Comparison of ENCODE assay signal across 8 mouse cellular contexts in the genomic region with DNA sequence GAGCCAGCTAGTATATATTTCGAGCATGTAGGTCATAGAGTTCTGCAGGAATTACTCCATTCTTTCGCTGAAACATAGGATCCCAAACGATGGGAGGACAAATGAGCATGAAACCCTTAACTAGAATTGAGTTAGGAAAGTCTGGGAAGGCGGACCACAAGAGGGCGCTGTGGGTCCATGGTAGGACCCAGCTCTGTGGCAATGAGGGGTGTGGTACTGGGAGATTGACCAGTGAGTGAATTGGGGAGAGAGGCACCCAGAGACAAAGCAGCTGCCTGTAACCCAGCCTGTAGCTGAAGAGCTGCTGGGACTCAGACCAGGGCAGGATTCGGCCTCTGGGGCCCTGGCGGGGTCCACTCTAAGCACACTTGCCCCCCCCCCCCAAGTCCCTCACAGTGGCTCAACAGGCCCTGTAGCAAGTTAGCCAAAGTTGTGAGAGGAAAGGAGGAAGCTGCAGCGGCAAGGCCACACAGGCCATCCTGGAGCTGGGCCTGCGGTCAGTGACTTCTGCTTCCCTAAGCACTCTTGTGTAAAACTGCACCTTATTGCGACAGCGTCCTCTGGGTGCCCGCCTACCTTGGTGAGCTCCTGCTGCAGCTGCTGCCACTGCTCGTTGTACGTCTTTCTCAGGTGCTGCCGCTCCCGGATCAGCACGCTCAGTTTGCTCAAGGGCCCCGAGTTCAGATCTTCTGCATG. TPM values are rescaled to one million over a fixed set of nuclear protein-coding genes. Genes with fewer than 3 reads are reported as not detected.
A peak's percentile ranks its signal among the peaks of the same experiment; 100 is the strongest.
DNase-seq lines count a peak whose midpoint lies in the region; ATAC-seq and TF ChIP-seq lines count a peak whose summit lies in the region.

No protein-coding gene starts in this region.

- DNase-seq in CD4-positive helper T cell, adult 2 months (ENCODE audit: low read depth, low spot score) = peak; percentile 80
- DNase-seq in brain, adult 2 months (ENCODE audit: low read depth, low spot score) = peak; percentile 92
- DNase-seq in liver, embryonic 14.5 days (ENCODE audit: low read depth in 3 of 3, low spot score in 3 of 3) = peak; percentile 62 to 67 (median 63)
- DNase-seq in neural tube, embryonic 11.5 days (ENCODE audit: low spot score) = peak; percentile 89

- peaks cover 15% of the 10 kb centered on the region for H3K4me1 ChIP-seq in erythroblast, embryonic 14.5 days (ENCODE audit: control insufficient read depth)
- H3K4me1 ChIP-seq in heart, embryonic 12.5 days (replicated peaks) = peaks cover 40% of the 10 kb centered on the region
- H3K4me1 ChIP-seq in kidney, embryonic 16.5 days (ENCODE audit: insufficient read depth, low read length) = peaks cover 24% of the 10 kb centered on the region
- no peaks in the 10 kb centered on the region for H3K4me1 ChIP-seq in liver, embryonic 14.5 days (replicated peaks; ENCODE audit: control insufficient read depth in 2 of 2, insufficient read depth in 2 of 2, low read length in 1 of 2)
- peaks cover 9% of the 10 kb centered on the region for H3K4me1 ChIP-seq in neural tube, embryonic 11.5 days (ENCODE audit: control insufficient read depth, insufficient read depth, low read length)
- peaks cover 19% of the 10 kb centered on the region for H3K4me1 ChIP-seq in stomach, embryonic 16.5 days (ENCODE audit: control insufficient read depth, insufficient read depth, low read length)

- WGBS in heart, embryonic 12.5 days = 35% methylated on average over 18 of the region's 18 CpGs
- whole genome bisulfite sequencing in kidney, embryonic 16.5 days = 42% methylated on average over 18 of the region's 18 CpGs
- 5% methylated on average over 18 of the region's 18 CpGs for WGBS in liver, embryonic 14.5 days (ENCODE audit: insufficient replicate concordance)
- 37% methylated on average over 18 of the region's 18 CpGs for WGBS in neural tube, embryonic 11.5 days
- 36% methylated on average over 18 of the region's 18 CpGs for WGBS in stomach, embryonic 16.5 days

- H3K4me3 ChIP-seq in erythroblast, embryonic 14.5 days (replicated peaks) = peak overlapping the region; percentile 15
- H3K4me3 ChIP-seq in heart, embryonic 12.5 days = peak overlapping the region; percentile 44
- H3K4me3 ChIP-seq in kidney, embryonic 16.5 days (ENCODE audit: low read length) = peak overlapping the region; percentile 52
- H3K4me3 ChIP-seq in liver, embryonic 14.5 days (ENCODE audit: insufficient read depth in 1 of 2, low read depth in 2 of 2, low read length in 2 of 2) = peak overlapping the region; percentile 33 to 34
- no peak overlapping the region for H3K4me3 ChIP-seq in neural tube, embryonic 11.5 days (ENCODE audit: low read depth, low read length)
- peak overlapping the region; percentile 47 for H3K4me3 ChIP-seq in stomach, embryonic 16.5 days (replicated peaks; ENCODE audit: low read length)

- H3K9ac ChIP-seq in heart, embryonic 12.5 days = peak overlapping the region; percentile 70
- peak overlapping the region; percentile 80; the same call in 1 of the 2 replicates for H3K9ac ChIP-seq in kidney, embryonic 16.5 days (replicated peaks; ENCODE audit: low read length)
- no peak overlapping the region for H3K9ac ChIP-seq in liver, embryonic 14.5 days (replicated peaks)
- peak overlapping the region; percentile 56; the same call in 1 of the 2 replicates for H3K9ac ChIP-seq in neural tube, embryonic 11.5 days (ENCODE audit: low read length)
- H3K9ac ChIP-seq in stomach, embryonic 16.5 days (ENCODE audit: low read length) = peak overlapping the region; percentile 76; the same call in 1 of the 2 replicates

- TF ChIP-seq EP300 in liver, embryonic 14.5 days (IDR thresholded peaks at IDR 0.05; ENCODE audit: low read depth) = no peak

- H3K36me3 ChIP-seq in erythroblast, embryonic 14.5 days (ENCODE audit: control insufficient read depth) = peaks cover 13% of the 10 kb centered on the region
- peaks cover 41% of the 10 kb centered on the region for H3K36me3 ChIP-seq in heart, embryonic 12.5 days
- H3K36me3 ChIP-seq in kidney, embryonic 16.5 days (ENCODE audit: insufficient read depth, low read length) = peaks cover 24% of the 10 kb centered on the region
- H3K36me3 ChIP-seq in liver, embryonic 14.5 days (replicated peaks; ENCODE audit: control insufficient read depth, insufficient read depth, low read depth) = no peaks in the 10 kb centered on the region
- peaks cover 6% of the 10 kb centered on the region for H3K36me3 ChIP-seq in neural tube, embryonic 11.5 days (ENCODE audit: control insufficient read depth, insufficient read depth, low read length)
- peaks cover 11% of the 10 kb centered on the region for H3K36me3 ChIP-seq in stomach, embryonic 16.5 days (ENCODE audit: control insufficient read depth, insufficient read depth, low read length)

- ATAC-seq in heart, embryonic 12.5 days (ENCODE audit: insufficient number of reproducible peaks, low FRiP score) = peak; percentile 36; the same call in 1 of the 2 replicates
- ATAC-seq in kidney, embryonic 16.5 days (ENCODE audit: low FRiP score, low TSS enrichment) = peak; percentile 78
- peak; percentile 51; the same call in 1 of the 2 replicates for ATAC-seq in liver, embryonic 14.5 days (ENCODE audit: insufficient read depth)
- peak; percentile 83 for ATAC-seq in neural tube, embryonic 11.5 days (ENCODE audit: insufficient read depth, low FRiP score, low TSS enrichment)
- ATAC-seq in stomach, embryonic 16.5 days (ENCODE audit: insufficient read depth, low FRiP score) = peak; percentile 70

- H3K27me3 ChIP-seq in erythroblast, embryonic 14.5 days (ENCODE audit: control insufficient read depth) = peaks cover 42% of the 10 kb centered on the region
- H3K27me3 ChIP-seq in heart, embryonic 12.5 days (replicated peaks) = peaks cover 14% of the 10 kb centered on the region
- no peaks in the 10 kb centered on the region for H3K27me3 ChIP-seq in kidney, embryonic 16.5 days (ENCODE audit: insufficient read depth, low read length)
- peaks cover 21% of the 10 kb centered on the region for H3K27me3 ChIP-seq in liver, embryonic 14.5 days (ENCODE audit: control insufficient read depth, insufficient read depth, low read length)
- H3K27me3 ChIP-seq in neural tube, embryonic 11.5 days (ENCODE audit: control insufficient read depth, insufficient read depth, low read length) = no peaks in the 10 kb centered on the region
- no peaks in the 10 kb centered on the region for H3K27me3 ChIP-seq in stomach, embryonic 16.5 days (ENCODE audit: control insufficient read depth, insufficient read depth, low read length)

- peak overlapping the region; percentile 72 for H3K4me2 ChIP-seq in heart, embryonic 12.5 days
- H3K4me2 ChIP-seq in kidney, embryonic 16.5 days (replicated peaks; ENCODE audit: low read depth, low read length) = peak overlapping the region; percentile 74
- peak overlapping the region; percentile 42 for H3K4me2 ChIP-seq in liver, embryonic 14.5 days (ENCODE audit: low read depth)
- H3K4me2 ChIP-seq in neural tube, embryonic 11.5 days (ENCODE audit: low read depth) = 0 out of 2 replicates have a peak overlapping the region, but pooled peaks have one; percentile 19
- H3K4me2 ChIP-seq in stomach, embryonic 16.5 days (ENCODE audit: low read depth, low read length) = peak overlapping the region; percentile 62

- no peaks in the 10 kb centered on the region; the same call in 1 of the 2 replicates for H3K9me3 ChIP-seq in erythroblast, embryonic 14.5 days (ENCODE audit: control insufficient read depth, low read length)
- H3K9me3 ChIP-seq in heart, embryonic 12.5 days (replicated peaks) = no peaks in the 10 kb centered on the region
- H3K9me3 ChIP-seq in kidney, embryonic 16.5 days (ENCODE audit: low read length) = no peaks in the 10 kb centered on the region
- no peaks in the 10 kb centered on the region for H3K9me3 ChIP-seq in liver, embryonic 14.5 days (ENCODE audit: control insufficient read depth, low read length)
- no peaks in the 10 kb centered on the region for H3K9me3 ChIP-seq in neural tube, embryonic 11.5 days (ENCODE audit: control insufficient read depth, low read length)
- no peaks in the 10 kb centered on the region for H3K9me3 ChIP-seq in stomach, embryonic 16.5 days (replicated peaks; ENCODE audit: control insufficient read depth, low read length)

- peak; percentile 95 for TF ChIP-seq CTCF in liver, embryonic 14.5 days (IDR thresholded peaks at IDR 0.05; ENCODE audit: low read depth)

- peak overlapping the region; percentile 12; the same call in 1 of the 2 replicates for H3K27ac ChIP-seq in heart, embryonic 12.5 days (ENCODE audit: poor library complexity, severe bottlenecking)
- peak overlapping the region; percentile 79; the same call in 1 of the 2 replicates for H3K27ac ChIP-seq in kidney, embryonic 16.5 days (ENCODE audit: low read length)
- no peak overlapping the region for H3K27ac ChIP-seq in liver, embryonic 14.5 days
- H3K27ac ChIP-seq in neural tube, embryonic 11.5 days (ENCODE audit: low read depth, low read length) = no peak overlapping the region
- H3K27ac ChIP-seq in stomach, embryonic 16.5 days (ENCODE audit: low read length) = peak overlapping the region; percentile 69

RNA-seq across cellular contexts. Expression of a gene that starts 1.4 kb away (rescaled TPM):
- 0.69 and 0.95 TPM in 2 replicates for polyA plus RNA-seq in erythroblast, embryonic 14.5 days (2012)
- 10.2 and 11.4 TPM in 2 replicates for polyA plus RNA-seq in heart, embryonic 12.5 days (2016; fragmentation: Nextera tagmentation; extraction: Ambion mirVana)
- polyA plus RNA-seq in kidney, embryonic 16.5 days (2015; fragmentation: Nextera tagmentation; extraction: Ambion mirVana) = 16.8 and 18.3 TPM in 2 replicates
- 9.8 and 11.9 TPM in 2 replicates for polyA plus RNA-seq in liver, embryonic 14.5 days (2012; rRNA removed)
- 9.0 and 10.1 TPM in 2 replicates for polyA plus RNA-seq in liver, embryonic 14.5 days (2014; fragmentation: Nextera tagmentation; extraction: Ambion mirVana)
- polyA plus RNA-seq in neural tube, embryonic 11.5 days (2014; fragmentation: Nextera tagmentation; extraction: Ambion mirVana) = 7.1 and 7.7 TPM in 2 replicates
- polyA plus RNA-seq in stomach, embryonic 16.5 days (2015; fragmentation: Nextera tagmentation; extraction: Ambion mirVana) = 12.3 and 13.8 TPM in 2 replicates

RNA-seq across cellular contexts. Expression of a gene that starts 15.2 kb away (rescaled TPM):
- polyA plus RNA-seq in erythroblast, embryonic 14.5 days (2012) = 0.05 and 0.14 TPM in 2 replicates
- 25.0 and 31.0 TPM in 2 replicates for polyA plus RNA-seq in heart, embryonic 12.5 days (2016; fragmentation: Nextera tagmentation; extraction: Ambion mirVana)
- 16.6 and 19.1 TPM in 2 replicates for polyA plus RNA-seq in kidney, embryonic 16.5 days (2015; fragmentation: Nextera tagmentation; extraction: Ambion mirVana)
- 4.9 TPM in 2 replicates for polyA plus RNA-seq in liver, embryonic 14.5 days (2012; rRNA removed)
- polyA plus RNA-seq in liver, embryonic 14.5 days (2014; fragmentation: Nextera tagmentation; extraction: Ambion mirVana) = 1.5 and 1.7 TPM in 2 replicates
- polyA plus RNA-seq in neural tube, embryonic 11.5 days (2014; fragmentation: Nextera tagmentation; extraction: Ambion mirVana) = 9.7 and 11.2 TPM in 2 replicates
- 13.8 and 14.7 TPM in 2 replicates for polyA plus RNA-seq in stomach, embryonic 16.5 days (2015; fragmentation: Nextera tagmentation; extraction: Ambion mirVana)

RNA-seq across cellular contexts. Expression of a gene that starts 18.9 kb away (rescaled TPM):
- 0.65 and 0.76 TPM in 2 replicates for polyA plus RNA-seq in erythroblast, embryonic 14.5 days (2012)
- polyA plus RNA-seq in heart, embryonic 12.5 days (2016; fragmentation: Nextera tagmentation; extraction: Ambion mirVana) = 24.5 and 25.9 TPM in 2 replicates
- 13.4 and 13.7 TPM in 2 replicates for polyA plus RNA-seq in kidney, embryonic 16.5 days (2015; fragmentation: Nextera tagmentation; extraction: Ambion mirVana)
- 6.0 and 6.7 TPM in 2 replicates for polyA plus RNA-seq in liver, embryonic 14.5 days (2012; rRNA removed)
- 3.8 and 4.5 TPM in 2 replicates for polyA plus RNA-seq in liver, embryonic 14.5 days (2014; fragmentation: Nextera tagmentation; extraction: Ambion mirVana)
- 4.9 and 5.8 TPM in 2 replicates for polyA plus RNA-seq in neural tube, embryonic 11.5 days (2014; fragmentation: Nextera tagmentation; extraction: Ambion mirVana)
- polyA plus RNA-seq in stomach, embryonic 16.5 days (2015; fragmentation: Nextera tagmentation; extraction: Ambion mirVana) = 8.7 and 9.5 TPM in 2 replicates

RNA-seq across cellular contexts. Expression of a gene that starts 43.5 kb away (rescaled TPM):
- polyA plus RNA-seq in erythroblast, embryonic 14.5 days (2012) = 1.4 and 1.8 TPM in 2 replicates
- 14.4 and 15.8 TPM in 2 replicates for polyA plus RNA-seq in heart, embryonic 12.5 days (2016; fragmentation: Nextera tagmentation; extraction: Ambion mirVana)
- polyA plus RNA-seq in kidney, embryonic 16.5 days (2015; fragmentation: Nextera tagmentation; extraction: Ambion mirVana) = 22.6 and 23.8 TPM in 2 replicates
- polyA plus RNA-seq in liver, embryonic 14.5 days (2012; rRNA removed) = 5.0 and 5.3 TPM in 2 replicates
- polyA plus RNA-seq in liver, embryonic 14.5 days (2014; fragmentation: Nextera tagmentation; extraction: Ambion mirVana) = 2.8 and 4.6 TPM in 2 replicates
- polyA plus RNA-seq in neural tube, embryonic 11.5 days (2014; fragmentation: Nextera tagmentation; extraction: Ambion mirVana) = 22.1 and 26.3 TPM in 2 replicates
- 13.4 and 17.7 TPM in 2 replicates for polyA plus RNA-seq in stomach, embryonic 16.5 days (2015; fragmentation: Nextera tagmentation; extraction: Ambion mirVana)

RNA-seq across cellular contexts. Expression of a gene that starts 45.6 kb away (rescaled TPM):
- polyA plus RNA-seq in erythroblast, embryonic 14.5 days (2012) = 1.5 and 2.7 TPM in 2 replicates
- 20.5 and 21.0 TPM in 2 replicates for polyA plus RNA-seq in heart, embryonic 12.5 days (2016; fragmentation: Nextera tagmentation; extraction: Ambion mirVana)
- polyA plus RNA-seq in kidney, embryonic 16.5 days (2015; fragmentation: Nextera tagmentation; extraction: Ambion mirVana) = 46.5 and 48.2 TPM in 2 replicates
- polyA plus RNA-seq in liver, embryonic 14.5 days (2012; rRNA removed) = 3.8 and 7.1 TPM in 2 replicates
- 5.6 and 7.3 TPM in 2 replicates for polyA plus RNA-seq in liver, embryonic 14.5 days (2014; fragmentation: Nextera tagmentation; extraction: Ambion mirVana)
- 36.2 and 36.8 TPM in 2 replicates for polyA plus RNA-seq in neural tube, embryonic 11.5 days (2014; fragmentation: Nextera tagmentation; extraction: Ambion mirVana)
- 44.5 and 48.1 TPM in 2 replicates for polyA plus RNA-seq in stomach, embryonic 16.5 days (2015; fragmentation: Nextera tagmentation; extraction: Ambion mirVana)

Comparison
In these comparisons a context has a peak if more than half of its experiments do, and no peak if none do; other contexts are left out.
1. H3K27ac ChIP-seq: peak in heart, embryonic 12.5 days (single experiment), kidney, embryonic 16.5 days (single experiment) and stomach, embryonic 16.5 days (single experiment); none in liver, embryonic 14.5 days (single experiment) and neural tube, embryonic 11.5 days (single experiment).
2. H3K4me2 ChIP-seq: peak in every context shown above with its lines; median percentile 74 in kidney, embryonic 16.5 days; 72 in heart, embryonic 12.5 days; 62 in stomach, embryonic 16.5 days; 42 in liver, embryonic 14.5 days; 19 in neural tube, embryonic 11.5 days.
3. Peak in every context shown above with its lines, with median percentiles within 50 percentile points of each other: DNase-seq and ATAC-seq.